Mouse (Mus musculus) megakaryocyte, embryonic 14.5 days (primary cell): ENCODE measurements at regions not wholly inside any gene's neighbourhood (a gene's known extent, or its start where the extent isn't known, plus 50 kb on each side); places are given as distances from the start of the nearest gene placed in this dataset.

Experiments
- FLI1 ChIP-seq: IDR thresholded peaks from 2 replicates; pipeline ENCODE4 v1.6.1; 2012; ENCODE audit warnings: low read length, inconsistent platforms, mixed read lengths
- GATA1 ChIP-seq: IDR thresholded peaks from 3 replicates; pipeline ENCODE4 v1.6.1; 2012; ENCODE audit warnings: mixed read lengths, low read length, inconsistent platforms, borderline replicate concordance

- no peak for TF ChIP-seq GATA1
- no peak for TF ChIP-seq FLI1
These were observed 273.8 kb downstream of the Ajap1 start for GRCm38 (mm10) chr4:153208822-153209221.
